Mouse (Mus musculus): ENCODE measurements around the gene Lbx2.

Lbx2 gene

GRCm38 (mm10) chr6:83127419-83127818, 41.3 kb downstream of the Lbx2 start:
- Histone ChIP-seq H3K4me1 (replicated peaks; ENCODE audit: low read depth, low read length) (peaks cover 48% of the 10 kb centered on the region), H3K36me3 (ENCODE audit: insufficient read depth, low read length) (peaks cover 12% of the 10 kb centered on the region), H3K27me3 (ENCODE audit: insufficient read depth, low read length) (no peaks in the 10 kb centered on the region), H3K9me3 (ENCODE audit: low read length) (no peaks in the 10 kb centered on the region), H3K4me3 (replicated peaks; ENCODE audit: low read length) (no peak overlapping the region)
- TF ChIP-seq NANOG (IDR thresholded peaks at IDR 0.05; ENCODE audit: borderline replicate concordance, low read length) (no peak), POU5F1 (IDR thresholded peaks at IDR 0.05; ENCODE audit: borderline replicate concordance, low read length) (no peak), CTCF (conservative IDR thresholded peaks at IDR 0.05; ENCODE audit: low read length) (peak; percentile 62)

- no peak for TF ChIP-seq CTCF (conservative IDR thresholded peaks at IDR 0.05; ENCODE audit: low read length)
- no peak for TF ChIP-seq POU5F1 (IDR thresholded peaks at IDR 0.05; ENCODE audit: borderline replicate concordance, low read length)
- no peak for TF ChIP-seq NANOG (IDR thresholded peaks at IDR 0.05; ENCODE audit: borderline replicate concordance, low read length)
- H3K4me1 ChIP-seq (replicated peaks; ENCODE audit: low read depth, low read length) = peaks cover 44% of the 10 kb centered on the region
These were observed 45.4 kb downstream of the Lbx2 start for GRCm38 (mm10) chr6:83131469-83132034.

GRCm38 (mm10) chr6:83132176-83132919, 46.2 kb downstream of the Lbx2 start:
- Histone ChIP-seq H3K4me1 (replicated peaks; ENCODE audit: low read depth, low read length) (peaks cover 52% of the 10 kb centered on the region), H3K4me3 (replicated peaks; ENCODE audit: low read length) (no peak overlapping the region), H3K36me3 (ENCODE audit: insufficient read depth, low read length) (no peaks in the 10 kb centered on the region), H3K27me3 (ENCODE audit: insufficient read depth, low read length) (peaks cover 37% of the 10 kb centered on the region), H3K9me3 (ENCODE audit: low read length) (no peaks in the 10 kb centered on the region)
- TF ChIP-seq NANOG (IDR thresholded peaks at IDR 0.05; ENCODE audit: borderline replicate concordance, low read length) (no peak), POU5F1 (IDR thresholded peaks at IDR 0.05; ENCODE audit: borderline replicate concordance, low read length) (no peak), CTCF (conservative IDR thresholded peaks at IDR 0.05; ENCODE audit: low read length) (no peak)

More at GRCm38 (mm10) chr6:83131469-83132034, 45.4 kb downstream of the Lbx2 start:
- no peaks in the 10 kb centered on the region for H3K9me3 ChIP-seq (ENCODE audit: low read length)
- no peak overlapping the region for H3K4me3 ChIP-seq (replicated peaks; ENCODE audit: low read length)
- H3K27me3 ChIP-seq (ENCODE audit: insufficient read depth, low read length) = peaks cover 29% of the 10 kb centered on the region
- H3K36me3 ChIP-seq (ENCODE audit: insufficient read depth, low read length) = no peaks in the 10 kb centered on the region

- no peak for TF ChIP-seq NANOG (IDR thresholded peaks at IDR 0.05; ENCODE audit: borderline replicate concordance, low read length)
- Histone ChIP-seq H3K36me3 (ENCODE audit: insufficient read depth, low read length) (no peaks in the 10 kb centered on the region), H3K27me3 (ENCODE audit: insufficient read depth, low read length) (peaks cover 55% of the 10 kb centered on the region), H3K4me1 (replicated peaks; ENCODE audit: low read depth, low read length) (peaks cover 58% of the 10 kb centered on the region), H3K4me3 (replicated peaks; ENCODE audit: low read length) (no peak overlapping the region), H3K9me3 (ENCODE audit: low read length) (no peaks in the 10 kb centered on the region)
These were observed 48.1 kb downstream of the Lbx2 start for GRCm38 (mm10) chr6:83134226-83134625.

GRCm38 (mm10) chr6:83134951-83135513, 48.9 kb downstream of the Lbx2 start, which contains the start of gene Rtkn:
Rtkn (plus strand) TSS chr6:83135463.
- Histone ChIP-seq H3K4me3 (replicated peaks; ENCODE audit: low read length) (peak within 1 kb of the TSS; percentile 66), H3K36me3 (ENCODE audit: insufficient read depth, low read length) (no peaks in the 10 kb centered on the region), H3K27me3 (ENCODE audit: insufficient read depth, low read length) (peaks cover 63% of the 10 kb centered on the region), H3K9me3 (ENCODE audit: low read length) (no peaks in the 10 kb centered on the region), H3K4me1 (replicated peaks; ENCODE audit: low read depth, low read length) (peaks cover 58% of the 10 kb centered on the region)
- TF ChIP-seq POU5F1 (IDR thresholded peaks at IDR 0.05; ENCODE audit: borderline replicate concordance, low read length) (no peak), NANOG (IDR thresholded peaks at IDR 0.05; ENCODE audit: borderline replicate concordance, low read length) (no peak), CTCF (conservative IDR thresholded peaks at IDR 0.05; ENCODE audit: low read length) (no peak)

- TF ChIP-seq CTCF (conservative IDR thresholded peaks at IDR 0.05; ENCODE audit: low read length) = no peak
- no peak for TF ChIP-seq NANOG (IDR thresholded peaks at IDR 0.05; ENCODE audit: borderline replicate concordance, low read length)
- TF ChIP-seq POU5F1 (IDR thresholded peaks at IDR 0.05; ENCODE audit: borderline replicate concordance, low read length) = no peak
- Histone ChIP-seq H3K4me3 (replicated peaks; ENCODE audit: low read length) (peak overlapping the region; percentile 66), H3K4me1 (replicated peaks; ENCODE audit: low read depth, low read length) (peaks cover 58% of the 10 kb centered on the region), H3K36me3 (ENCODE audit: insufficient read depth, low read length) (no peaks in the 10 kb centered on the region), H3K27me3 (ENCODE audit: insufficient read depth, low read length) (peaks cover 66% of the 10 kb centered on the region), H3K9me3 (ENCODE audit: low read length) (no peaks in the 10 kb centered on the region)
These were observed 49.5 kb downstream of the Lbx2 start for GRCm38 (mm10) chr6:83135571-83136161.

- no peaks in the 10 kb centered on the region for H3K36me3 ChIP-seq (ENCODE audit: insufficient read depth, low read length)
- peaks cover 52% of the 10 kb centered on the region for H3K4me1 ChIP-seq (replicated peaks; ENCODE audit: low read depth, low read length)
- peaks cover 70% of the 10 kb centered on the region for H3K27me3 ChIP-seq (ENCODE audit: insufficient read depth, low read length)
- TF ChIP-seq NANOG (IDR thresholded peaks at IDR 0.05; ENCODE audit: borderline replicate concordance, low read length) (no peak), CTCF (conservative IDR thresholded peaks at IDR 0.05; ENCODE audit: low read length) (no peak), POU5F1 (IDR thresholded peaks at IDR 0.05; ENCODE audit: borderline replicate concordance, low read length) (no peak)
- H3K4me3 ChIP-seq (replicated peaks; ENCODE audit: low read length) = peak overlapping the region; percentile 69
- peaks cover 2% of the 10 kb centered on the region; the same call in 1 of the 2 replicates for H3K9me3 ChIP-seq (ENCODE audit: low read length)
These were observed 50.2 kb downstream of the Lbx2 start for GRCm38 (mm10) chr6:83136291-83136880.
